Mouse (Mus musculus): Measurements from ENCODE around the gene Stab2.

DNA sequence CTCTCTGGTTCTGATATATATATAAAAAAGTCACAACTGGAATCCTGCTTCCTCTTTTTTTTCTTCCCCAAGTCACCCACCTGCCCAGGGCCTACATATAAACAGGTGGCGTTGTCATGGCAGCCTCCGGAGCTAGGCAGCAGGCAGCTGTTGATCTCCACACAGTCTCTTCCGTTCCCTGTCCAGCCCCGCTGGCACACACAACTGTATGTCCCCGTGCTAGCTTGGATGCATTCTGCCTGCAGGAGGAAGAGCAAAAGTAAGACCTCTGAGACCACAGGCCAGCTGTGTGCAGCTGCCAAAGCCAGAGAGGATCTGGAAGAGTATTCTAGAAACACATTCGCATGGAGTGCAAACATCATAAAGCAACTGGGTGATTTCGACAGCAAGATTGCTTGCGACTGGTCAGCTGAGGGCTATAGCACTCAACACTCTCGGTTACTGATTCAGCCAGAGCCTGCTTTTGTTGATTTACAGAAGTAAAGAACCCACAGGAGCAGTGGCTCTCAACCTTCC is 74.6 kb downstream of the Stab2 start:
- TF ChIP-seq POLR2A (IDR thresholded peaks at IDR 0.05; ENCODE audit: low read depth, low read length) (no peak), ZNF384 (IDR thresholded peaks at IDR 0.05; ENCODE audit: low read depth, low read length) (peak; percentile 61; the same call in 1 of the 2 replicates), MAX (IDR thresholded peaks at IDR 0.05; ENCODE audit: low read length) (no peak), CTCF (conservative IDR thresholded peaks at IDR 0.05 in 1 of 2, IDR thresholded peaks at IDR 0.05 in 1 of 2; ENCODE audit: low read depth in 2 of 2, low read length in 2 of 2) (no peak), TBP (conservative IDR thresholded peaks at IDR 0.05; ENCODE audit: low read depth, low read length) (no peak), PAX5 (IDR thresholded peaks at IDR 0.05; ENCODE audit: low read length) (no peak), TCF12 (IDR thresholded peaks at IDR 0.05; ENCODE audit: low read depth, low read length) (0 out of 2 replicates have a peak, but pooled peaks have one; percentile 35), ELF1 (IDR thresholded peaks at IDR 0.05; ENCODE audit: low read depth, low read length) (no peak), RCOR1 (conservative IDR thresholded peaks at IDR 0.05; ENCODE audit: low read depth, low read length) (no peak), CHD1 (IDR thresholded peaks at IDR 0.05; ENCODE audit: low read depth, low read length) (no peak)
